ENCODE assay signal across 13 mouse cellular contexts in genomic region chr2:157841121-157841520, GRCm38 (mm10).
A peak's percentile ranks its signal among the peaks of the same experiment; 100 is the strongest.
DNase-seq lines count a peak whose midpoint lies in the region; ATAC-seq and TF ChIP-seq lines count a peak whose summit lies in the region.
"Had no signal": no experiment of that assay in that cellular context is flagged by ENCODE, and none has a peak within 500 bp of the region (broad histone marks: within the 10 kb centered on the region; RNA-seq: fewer than 3 reads in every experiment).

No protein-coding gene starts in this region.

- no peak for ATAC-seq in liver, postnatal 0 days
- no peak for ATAC-seq in liver, embryonic 11.5 days (replicated peaks; ENCODE audit: low FRiP score)
- ATAC-seq in forebrain, postnatal 0 days, result peak; percentile 64; the same call in 1 of the 2 replicates
- ATAC-seq in midbrain, embryonic 16.5 days, result no peak

- no peaks in the 10 kb centered on the region for H3K9me3 ChIP-seq in liver, postnatal 0 days (ENCODE audit: low read length)
- no peaks in the 10 kb centered on the region for H3K9me3 ChIP-seq in liver, embryonic 11.5 days (ENCODE audit: control insufficient read depth, low read length)
- H3K9me3 ChIP-seq in forebrain, postnatal 0 days (ENCODE audit: low read length), result no peaks in the 10 kb centered on the region
- H3K9me3 ChIP-seq in midbrain, embryonic 16.5 days (replicated peaks; ENCODE audit: control insufficient read depth, low read length, poor library complexity, severe bottlenecking), result no peaks in the 10 kb centered on the region
- H3K9me3 ChIP-seq: embryonic facial prominence, embryonic 10.5 days; liver, embryonic 13.5 days; stomach, embryonic 15.5 days had no signal

- no peak for DNase-seq in liver, postnatal 0 days
- DNase-seq in liver, embryonic 11.5 days (ENCODE audit: low spot score), result no peak
- DNase-seq in ZHBTc4 (ENCODE audit: low read depth, low spot score), result peak; percentile 89
- no peak for DNase-seq in forebrain, postnatal 0 days
- DNase-seq in heart, postnatal 14 days, result no peak
- no peak for DNase-seq in thymus, postnatal 14 days
- no peak for DNase-seq in right cerebral cortex, postnatal 36 days (ENCODE audit: low spot score in 2 of 2)
- DNase-seq: cerebellum, adult 9-10 months; liver, embryonic 13.5 days had no signal

- intact Hi-C loops in heart, postnatal 14 days (cut with DNase I), result no loop called here

- H3K27ac ChIP-seq in liver, postnatal 0 days (ENCODE audit: low read depth), result peak overlapping the region; percentile 39; the same call in 1 of the 2 replicates
- H3K27ac ChIP-seq in liver, embryonic 11.5 days (ENCODE audit: low read depth, low read length), result no peak overlapping the region
- no peak overlapping the region for H3K27ac ChIP-seq in forebrain, postnatal 0 days (ENCODE audit: low read depth, low read length)
- peak overlapping the region; percentile 53; the same call in 1 of the 2 replicates for H3K27ac ChIP-seq in midbrain, embryonic 16.5 days (ENCODE audit: low read length)
- H3K27ac ChIP-seq: embryonic facial prominence, embryonic 10.5 days; liver, embryonic 13.5 days; stomach, embryonic 15.5 days had no signal

- peaks cover 15% of the 10 kb centered on the region; the same call in 1 of the 2 replicates for H3K36me3 ChIP-seq in liver, postnatal 0 days (replicated peaks; ENCODE audit: insufficient read depth, low read length)
- H3K36me3 ChIP-seq in liver, embryonic 11.5 days (ENCODE audit: control insufficient read depth, insufficient read depth, low read length), result no peaks in the 10 kb centered on the region; the same call in 1 of the 2 replicates
- H3K36me3 ChIP-seq in forebrain, postnatal 0 days (ENCODE audit: insufficient read depth), result 0 out of 2 replicates have a peak, but pooled peaks cover 7% of the 10 kb centered on the region
- no peaks in the 10 kb centered on the region for H3K36me3 ChIP-seq in midbrain, embryonic 16.5 days (ENCODE audit: control insufficient read depth, insufficient read depth, low read length)
- H3K36me3 ChIP-seq: stomach, embryonic 15.5 days had no signal

- H3K4me1 ChIP-seq in liver, postnatal 0 days (ENCODE audit: insufficient read depth), result no peaks in the 10 kb centered on the region
- no peaks in the 10 kb centered on the region; the same call in 1 of the 2 replicates for H3K4me1 ChIP-seq in liver, embryonic 11.5 days (replicated peaks; ENCODE audit: control insufficient read depth, insufficient read depth, low read length)
- no peaks in the 10 kb centered on the region for H3K4me1 ChIP-seq in forebrain, postnatal 0 days (ENCODE audit: insufficient read depth)
- H3K4me1 ChIP-seq in midbrain, embryonic 16.5 days (ENCODE audit: control insufficient read depth, insufficient read depth, low read length), result peaks cover 9% of the 10 kb centered on the region
- H3K4me1 ChIP-seq: stomach, embryonic 15.5 days had no signal

- TF ChIP-seq CTCF in liver, postnatal 0 days (IDR thresholded peaks at IDR 0.05; ENCODE audit: low read depth), result no peak
- TF ChIP-seq CTCF in forebrain, postnatal 0 days (IDR thresholded peaks at IDR 0.05; ENCODE audit: low read depth), result no peak

- WGBS in liver, postnatal 0 days (ENCODE audit: insufficient replicate concordance), result 77% methylated on average over 6 of the region's 6 CpGs
- 69% methylated on average over 6 of the region's 6 CpGs for WGBS in liver, embryonic 11.5 days
- 50% methylated on average over 6 of the region's 6 CpGs for WGBS in forebrain, postnatal 0 days
- 53% methylated on average over 6 of the region's 6 CpGs for WGBS in midbrain, embryonic 16.5 days

- TF ChIP-seq EP300 in liver, postnatal 0 days (IDR thresholded peaks at IDR 0.05; ENCODE audit: low read depth), result no peak

- H3K27me3 ChIP-seq in liver, postnatal 0 days (ENCODE audit: insufficient read depth, low read length), result no peaks in the 10 kb centered on the region
- H3K27me3 ChIP-seq in liver, embryonic 11.5 days (replicated peaks; ENCODE audit: control insufficient read depth, insufficient read depth, low read length), result no peaks in the 10 kb centered on the region
- H3K27me3 ChIP-seq in forebrain, postnatal 0 days (ENCODE audit: insufficient read depth, low read length), result no peaks in the 10 kb centered on the region
- H3K27me3 ChIP-seq in midbrain, embryonic 16.5 days (ENCODE audit: control insufficient read depth, insufficient read depth, low read depth, low read length), result no peaks in the 10 kb centered on the region
- H3K27me3 ChIP-seq: CH12.LX; liver, embryonic 13.5 days; stomach, embryonic 15.5 days had no signal

- H3K4me3 ChIP-seq in liver, postnatal 0 days (ENCODE audit: low read depth, low read length), result no peak overlapping the region
- no peak overlapping the region for H3K4me3 ChIP-seq in liver, embryonic 11.5 days (ENCODE audit: low read depth, low read length)
- no peak overlapping the region for H3K4me3 ChIP-seq in forebrain, postnatal 0 days (ENCODE audit: low read depth, low read length)
- H3K4me3 ChIP-seq in midbrain, embryonic 16.5 days (ENCODE audit: low read depth, low read length), result no peak overlapping the region
- H3K4me3 ChIP-seq: embryonic facial prominence, embryonic 10.5 days; liver, embryonic 13.5 days; stomach, embryonic 15.5 days had no signal

- no peak overlapping the region for H3K9ac ChIP-seq in liver, postnatal 0 days (replicated peaks)
- H3K9ac ChIP-seq in liver, embryonic 11.5 days (ENCODE audit: low read depth, low read length), result no peak overlapping the region
- H3K9ac ChIP-seq in forebrain, postnatal 0 days, result no peak overlapping the region
- no peak overlapping the region for H3K9ac ChIP-seq in midbrain, embryonic 16.5 days (ENCODE audit: low read depth, low read length)
- H3K9ac ChIP-seq: liver, embryonic 13.5 days; stomach, embryonic 15.5 days had no signal

- no peak overlapping the region for H3K4me2 ChIP-seq in liver, postnatal 0 days (ENCODE audit: low read depth, low read length)
- no peak overlapping the region for H3K4me2 ChIP-seq in liver, embryonic 11.5 days
- no peak overlapping the region for H3K4me2 ChIP-seq in forebrain, postnatal 0 days (ENCODE audit: low read depth)
- no peak overlapping the region for H3K4me2 ChIP-seq in midbrain, embryonic 16.5 days (ENCODE audit: low read length)
- H3K4me2 ChIP-seq: liver, embryonic 13.5 days; stomach, embryonic 15.5 days had no signal

Comparison
In these comparisons a context has a peak if more than half of its experiments do, and no peak if none do; other contexts are left out.
1. H3K27ac ChIP-seq: peak in liver, postnatal 0 days (single experiment) and midbrain, embryonic 16.5 days (single experiment); none in liver, embryonic 11.5 days (single experiment) and forebrain, postnatal 0 days (single experiment).